Mouse (Mus musculus) forebrain, embryonic 15.5 days (tissue): ENCODE measurements around the gene Msantd3. TPM values are rescaled to one million over a fixed set of nuclear protein-coding genes. Genes with fewer than 3 reads are reported as not detected.

Experiments used
- polyA plus RNA-seq: library from polyadenylated mRNA; unstranded; fragments of >200 nt; fragmentation: Nextera tagmentation; extraction: Ambion mirVana; gene quantifications from 2 replicates; pipeline ENCODE4 v1.2.1, GENCODE M21; 2015

The Msantd3 gene
- polyA plus RNA-seq, 1 experiment from 2014 or later: 43.9 TPM

Other genes with a start within 250 kb of the Msantd3 start
- gene Tex10, start 66.5 kb upstream of the Msantd3 start, polyA plus RNA-seq: 43.3 and 47.2 TPM in 2 replicates
- 228 and 241 TPM in 2 replicates for gene Tmeff1, start 45.2 kb downstream of the Msantd3 start, polyA plus RNA-seq
- 1.6 TPM in 2 replicates for gene Cavin4, start 123.6 kb downstream of the Msantd3 start, polyA plus RNA-seq